Comparison of ENCODE assay signal across 20 mouse cellular contexts in the genomic region with DNA sequence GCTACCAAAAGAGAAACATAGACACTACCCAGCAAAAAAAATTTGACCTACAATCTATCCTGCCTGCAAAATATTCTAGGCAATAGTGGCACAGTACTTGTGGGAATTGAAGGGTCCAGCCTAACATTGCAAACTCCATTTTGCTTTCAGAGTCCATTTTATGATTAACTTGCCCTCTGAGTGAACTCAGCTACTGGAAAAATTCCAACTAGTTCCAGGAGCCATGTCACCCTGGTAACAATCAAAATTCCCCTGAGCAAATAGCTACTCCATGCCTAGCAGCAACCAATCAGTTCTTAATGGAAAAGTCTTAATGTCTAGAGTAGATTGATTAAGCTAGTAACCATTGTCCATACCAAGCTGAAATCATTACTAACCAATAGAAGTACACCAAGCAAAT.
"Had no signal": no experiment of that assay in that cellular context is flagged by ENCODE, and none has a peak within 500 bp of the region (broad histone marks: within the 10 kb centered on the region; RNA-seq: fewer than 3 reads in every experiment).

No protein-coding gene starts in this region.

- H3K4me1 ChIP-seq: liver, embryonic 15.5 days; midbrain, embryonic 12.5 days; midbrain, embryonic 15.5 days; neural tube, embryonic 12.5 days; neural tube, embryonic 15.5 days; stomach, embryonic 15.5 days had no signal

- H3K4me2 ChIP-seq: liver, embryonic 11.5 days; liver, embryonic 15.5 days; midbrain, embryonic 12.5 days; midbrain, embryonic 15.5 days; neural tube, embryonic 12.5 days; neural tube, embryonic 15.5 days; stomach, embryonic 15.5 days had no signal

- H3K9me3 ChIP-seq: liver, embryonic 15.5 days; midbrain, embryonic 12.5 days; midbrain, embryonic 15.5 days; neural tube, embryonic 12.5 days; neural tube, embryonic 15.5 days; stomach, embryonic 15.5 days had no signal

- H3K27ac ChIP-seq: left cerebral cortex, adult 2 months; liver, embryonic 15.5 days; macrophage; midbrain, embryonic 12.5 days; midbrain, embryonic 15.5 days; neural tube, embryonic 12.5 days; neural tube, embryonic 15.5 days; stomach, embryonic 15.5 days had no signal

- H3K36me3 ChIP-seq: liver, embryonic 15.5 days; midbrain, embryonic 12.5 days; midbrain, embryonic 15.5 days; neural tube, embryonic 12.5 days; neural tube, embryonic 15.5 days; stomach, embryonic 15.5 days had no signal

- H3K27me3 ChIP-seq: liver, embryonic 15.5 days; midbrain, embryonic 12.5 days; midbrain, embryonic 15.5 days; neural tube, embryonic 12.5 days; neural tube, embryonic 15.5 days; stomach, embryonic 15.5 days had no signal

- H3K9ac ChIP-seq: liver, embryonic 15.5 days; midbrain, embryonic 12.5 days; midbrain, embryonic 15.5 days; neural tube, embryonic 12.5 days; neural tube, embryonic 15.5 days; stomach, embryonic 15.5 days had no signal

- DNase-seq: kidney, postnatal 25 days; layer of hippocampus, postnatal 36 days; lung, adult 2 months; retina, postnatal 1 day; right cerebral cortex, postnatal 25 days; spleen, adult 18-20 months; thymus, adult 18-20 months; thymus, postnatal 4 days had no signal

- H3K4me3 ChIP-seq: left cerebral cortex, adult 2 months; liver, embryonic 15.5 days; midbrain, embryonic 12.5 days; midbrain, embryonic 15.5 days; neural tube, embryonic 12.5 days; neural tube, embryonic 15.5 days; stomach, embryonic 15.5 days had no signal

- ATAC-seq: inflammation-experienced regulatory T-cells, adult 6 months; intestine, embryonic 16.5 days; lung, postnatal 0 days; midbrain, embryonic 15.5 days had no signal
